Mouse (Mus musculus) ovary, postnatal 14 days (tissue): ENCODE results near the gene Timm22.

Experiments used
- DNase-seq: peaks from one replicate; pipeline ENCODE4 v3.0.0; 2022; ENCODE audit warnings: low spot score

Timm22 gene

DNA sequence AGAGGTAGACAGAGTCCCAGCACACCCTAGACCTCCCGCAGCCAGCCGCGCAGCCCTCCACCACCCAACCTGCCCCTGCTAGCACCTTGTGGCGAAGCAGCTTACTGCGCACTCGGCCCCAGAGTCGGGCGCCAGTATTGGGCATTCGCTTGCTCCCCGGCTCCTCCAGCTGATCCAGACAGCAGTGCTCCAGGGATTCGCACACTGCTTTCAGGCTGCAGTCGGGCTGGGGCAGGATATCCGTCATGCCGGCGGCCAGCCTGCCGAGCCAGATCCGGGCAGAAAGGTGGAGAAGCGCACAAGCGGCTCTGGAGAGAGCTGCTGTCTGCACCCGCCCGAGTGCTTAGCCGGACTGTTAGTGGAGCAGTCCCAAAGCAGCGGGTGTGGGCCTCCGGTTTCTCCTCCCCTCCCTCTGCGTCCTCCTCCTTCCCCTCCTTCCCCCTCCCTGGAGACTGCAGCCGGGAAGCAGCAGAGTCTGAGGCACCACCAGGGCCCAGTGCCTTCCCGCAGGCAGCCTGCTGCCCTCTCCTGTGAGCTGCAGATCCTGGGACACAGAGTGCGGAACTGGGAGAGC is 30.2 kb downstream of the Timm22 start:
- DNase-seq = peak; percentile 42

DNA sequence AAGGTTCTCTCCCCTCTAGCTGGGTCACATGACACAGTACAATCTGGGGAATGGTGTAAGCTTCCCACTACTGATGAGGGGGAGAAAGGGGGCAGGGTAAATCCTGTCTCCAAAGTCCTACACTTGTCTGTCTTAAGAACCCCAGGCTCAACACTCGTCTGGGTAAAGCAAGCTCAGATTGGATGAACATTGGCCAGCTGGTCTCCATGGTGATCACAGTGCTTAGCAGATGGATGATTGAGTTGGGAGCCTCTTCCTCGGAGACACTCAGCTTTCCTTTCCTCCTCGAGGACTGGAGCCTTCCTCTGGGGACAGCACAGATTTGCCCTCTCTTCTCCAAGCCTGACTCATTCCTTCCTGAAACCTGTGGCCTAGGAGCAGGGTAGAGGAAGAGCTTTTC is 32.9 kb downstream of the Timm22 start:
- no peak for DNase-seq

DNA sequence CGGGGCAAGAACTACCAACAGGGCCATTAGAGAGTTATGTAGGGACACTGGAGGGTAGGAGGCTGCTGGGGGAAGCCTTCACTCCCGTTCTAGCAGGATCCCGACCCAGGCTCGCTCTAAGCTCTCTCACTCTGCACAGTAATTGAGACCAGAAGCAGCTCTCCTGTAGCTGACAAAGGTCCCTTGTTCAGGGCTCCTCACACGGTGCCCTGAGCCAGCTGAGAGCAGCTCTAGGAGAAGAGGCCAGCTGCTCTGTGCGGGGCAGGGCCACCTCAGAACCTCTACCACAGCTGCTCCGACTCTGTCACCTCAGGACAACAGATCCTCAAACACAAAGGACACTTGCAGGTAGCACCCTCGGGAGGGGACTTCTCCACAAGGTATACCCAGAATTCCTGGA is 38.7 kb downstream of the Timm22 start:
- no peak for DNase-seq

DNA sequence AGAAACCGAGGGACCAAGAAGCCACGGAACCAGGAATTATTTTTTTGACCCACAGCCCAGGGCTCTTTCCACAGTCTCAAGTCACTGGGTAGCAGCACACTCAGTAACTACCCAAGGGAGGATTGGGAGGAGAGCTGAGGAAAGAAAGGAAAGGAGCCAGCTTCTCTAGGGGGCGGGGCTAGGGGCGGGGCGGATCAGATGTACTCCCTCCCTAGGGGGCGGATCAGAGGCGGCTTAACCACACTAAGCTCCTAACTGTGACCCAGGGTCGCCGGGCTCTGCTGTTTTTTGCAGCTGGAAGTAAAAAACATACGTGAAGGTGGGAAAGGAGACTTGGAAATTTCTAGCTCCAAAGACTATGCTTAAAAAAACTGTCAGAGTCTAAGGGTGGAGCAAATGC is 39.5 kb downstream of the Timm22 start:
- DNase-seq = no peak

DNA sequence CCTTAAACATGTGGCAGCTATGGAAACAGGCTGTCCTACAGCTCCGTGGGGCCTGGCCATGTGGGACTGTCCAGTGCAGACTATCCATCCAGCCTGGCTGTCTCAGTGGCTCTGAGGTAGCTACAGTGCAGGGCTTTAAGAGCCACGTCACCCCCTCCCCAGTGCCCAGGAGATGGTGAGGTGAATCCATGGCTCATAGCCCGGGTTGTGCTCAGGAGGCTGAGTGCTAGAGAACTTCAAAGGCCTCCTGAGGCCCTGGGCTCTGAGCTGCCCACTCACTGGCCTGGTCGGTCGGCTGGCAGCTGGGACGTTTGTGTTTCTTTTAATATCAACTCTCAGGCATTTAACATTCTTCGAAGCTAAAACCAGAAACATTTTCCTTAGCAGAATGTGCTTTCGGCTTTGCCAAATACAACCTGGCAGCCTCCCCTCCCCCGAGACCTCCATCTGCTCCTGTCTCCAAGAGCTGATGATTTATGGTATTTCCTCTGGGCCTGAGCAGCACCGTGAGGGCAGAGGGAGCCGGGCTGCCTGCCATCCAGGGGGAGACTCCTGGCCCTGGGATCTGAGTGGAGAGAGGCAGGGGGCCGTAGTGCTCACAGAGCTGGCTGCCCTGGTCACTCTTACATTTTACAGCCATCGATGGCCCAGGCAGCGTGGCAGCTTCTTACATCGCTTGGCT is 42.9 kb downstream of the Timm22 start:
- peak; percentile 55 for DNase-seq

DNA sequence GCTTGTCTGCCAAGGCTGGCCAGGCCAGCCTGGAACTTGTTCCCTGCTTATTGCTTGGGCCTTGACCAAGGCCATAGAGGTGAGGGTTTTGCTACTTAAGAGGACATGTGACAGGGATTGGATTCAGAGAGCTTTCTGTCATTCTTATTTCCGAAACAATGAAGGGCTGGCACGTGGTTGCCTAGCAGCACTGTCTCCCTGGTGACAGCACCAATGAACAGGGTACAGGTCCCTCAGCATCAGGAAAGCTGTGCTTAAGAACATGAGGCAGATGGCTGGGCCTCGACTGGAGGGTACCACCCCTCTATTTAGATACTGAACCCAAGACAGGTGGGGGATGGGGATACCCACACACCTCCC is 43.4 kb downstream of the Timm22 start:
- DNase-seq = no peak

DNA sequence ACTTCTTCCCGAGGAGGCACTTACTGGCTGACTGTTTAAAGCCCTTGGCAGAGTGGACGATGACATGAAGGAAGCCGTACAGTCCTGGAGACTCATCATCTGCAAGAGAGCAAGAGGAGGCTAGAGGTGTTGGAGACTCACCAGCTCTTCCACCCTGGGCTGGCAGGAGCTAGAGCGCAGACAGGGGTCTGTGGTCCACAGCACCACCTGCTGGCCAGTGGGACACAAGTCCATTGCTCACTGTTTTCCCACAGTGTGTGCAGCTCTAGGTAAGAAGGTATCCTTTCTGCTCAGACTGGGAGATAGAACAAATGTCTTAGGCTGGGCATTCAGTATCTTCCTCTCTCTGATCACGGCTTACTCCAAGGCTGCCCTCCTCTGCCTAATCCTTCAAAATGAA is 47.7 kb downstream of the Timm22 start:
- DNase-seq = peak; percentile 62

DNA sequence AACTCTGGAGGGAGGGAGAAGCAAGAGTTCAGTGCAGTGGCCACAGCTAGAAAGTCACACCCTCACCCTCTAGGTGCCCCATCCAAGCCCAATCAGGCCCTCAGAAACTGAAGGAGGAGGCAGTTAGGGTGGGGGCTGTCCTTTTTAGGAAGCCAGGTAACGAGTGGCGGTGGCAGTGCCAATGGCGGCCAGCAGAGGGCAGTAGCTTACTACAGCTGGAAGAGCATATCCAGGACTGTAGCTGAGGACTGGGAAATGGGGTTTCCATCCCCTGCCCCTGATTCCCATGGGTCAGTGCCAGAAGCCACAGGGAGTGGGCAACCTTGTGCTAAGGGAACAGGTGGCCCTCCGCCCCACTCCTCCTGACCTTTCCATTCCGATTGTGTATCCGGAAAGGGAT is 49.5 kb downstream of the Timm22 start:
- peak; percentile 93 for DNase-seq

DNA sequence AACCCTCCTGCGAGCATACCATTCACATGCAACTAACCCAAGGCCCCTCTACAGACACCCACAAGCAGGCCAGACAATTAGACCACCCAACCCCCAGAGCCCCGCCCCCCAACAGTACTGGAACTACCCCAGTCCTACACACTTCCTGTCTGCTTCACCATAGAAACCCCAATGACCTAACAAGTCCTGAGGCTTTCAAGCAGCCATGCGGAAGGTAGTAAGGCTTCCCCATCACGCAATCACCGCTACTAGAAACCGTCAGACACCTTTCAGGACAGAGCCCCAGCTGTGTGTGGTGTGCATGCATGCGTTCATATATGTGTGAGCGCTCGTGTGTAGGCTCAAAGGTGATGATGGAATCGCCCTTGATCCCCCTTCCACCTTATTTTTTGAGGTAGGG is 50.1 kb downstream of the Timm22 start:
- DNase-seq = no peak

DNA sequence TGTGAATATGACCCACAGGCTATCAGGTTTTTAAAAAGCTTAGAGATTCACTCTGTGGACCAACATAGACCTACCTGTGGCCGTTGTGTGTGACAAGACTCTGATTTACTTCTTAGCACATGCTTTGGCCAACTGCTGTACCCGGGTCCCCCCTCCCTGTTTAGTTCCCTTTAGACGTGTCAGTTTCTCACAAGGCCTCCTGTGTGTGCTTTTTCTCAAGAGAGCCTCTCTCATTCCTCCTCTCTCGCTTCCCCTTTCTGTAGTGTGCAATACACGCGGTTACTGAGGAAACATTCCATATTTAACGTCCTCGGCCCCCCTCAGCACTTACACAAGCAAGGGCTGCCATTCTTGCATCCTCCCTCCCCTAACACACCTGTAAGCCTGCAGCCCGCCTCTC is 52.0 kb downstream of the Timm22 start:
- no peak for DNase-seq

DNA sequence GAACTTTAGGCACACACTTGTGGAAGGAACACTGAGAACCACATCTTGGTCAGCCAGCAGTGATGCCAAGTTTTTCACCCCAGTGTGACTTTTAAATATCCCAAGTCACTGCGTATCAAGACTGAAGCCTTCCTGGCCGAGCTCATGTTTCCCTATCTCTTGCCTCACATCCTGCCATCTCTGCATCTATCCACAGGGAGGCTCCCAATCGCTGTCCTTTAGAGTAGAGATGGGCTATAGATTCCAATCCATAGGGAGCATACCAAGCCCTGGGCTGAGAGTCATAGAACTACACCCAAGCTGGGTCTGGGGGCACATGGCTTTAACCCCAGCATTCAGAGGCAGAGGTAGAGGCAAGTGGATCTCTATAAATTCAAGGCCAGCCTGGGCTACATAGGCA is 52.7 kb downstream of the Timm22 start:
- DNase-seq = no peak

DNA sequence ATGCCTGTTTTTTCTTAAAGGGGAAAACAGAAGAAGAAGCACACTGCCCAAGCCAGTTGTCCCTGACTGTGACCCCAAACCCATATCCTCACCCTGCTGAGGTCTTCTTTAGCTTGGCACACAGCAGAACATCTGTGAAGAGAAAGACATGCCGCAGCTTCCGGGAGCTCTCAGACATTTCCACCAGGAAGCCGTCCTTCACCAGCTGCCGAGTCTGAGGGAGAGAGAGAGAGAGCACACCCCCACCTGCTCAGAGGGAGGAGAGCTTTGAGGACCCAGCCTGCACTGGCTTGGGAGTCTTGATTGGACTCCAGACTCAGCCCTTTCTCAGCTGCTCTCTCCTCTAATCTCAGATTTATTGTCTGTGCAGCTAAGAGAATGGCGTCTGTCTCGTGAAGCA is 54.4 kb downstream of the Timm22 start:
- no peak for DNase-seq

DNA sequence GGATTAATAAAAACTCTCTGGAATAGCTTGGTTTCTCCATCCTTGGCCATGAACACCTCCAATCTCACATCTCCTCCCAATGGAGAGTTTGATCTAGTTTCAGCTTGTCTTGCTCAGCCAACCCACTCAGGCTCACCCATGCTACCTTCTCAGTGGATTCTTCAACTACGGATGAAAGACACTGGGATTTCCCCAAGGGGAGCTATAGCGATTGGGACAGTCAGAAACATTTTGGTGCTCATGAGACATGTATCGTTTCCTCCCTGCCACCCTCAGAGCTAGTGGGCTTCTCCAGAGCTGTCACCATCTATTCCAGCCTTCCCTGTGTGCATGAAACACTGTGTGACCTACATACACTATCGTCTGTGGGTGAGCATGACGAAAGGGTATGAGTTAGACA is 54.9 kb downstream of the Timm22 start:
- no peak for DNase-seq

DNA sequence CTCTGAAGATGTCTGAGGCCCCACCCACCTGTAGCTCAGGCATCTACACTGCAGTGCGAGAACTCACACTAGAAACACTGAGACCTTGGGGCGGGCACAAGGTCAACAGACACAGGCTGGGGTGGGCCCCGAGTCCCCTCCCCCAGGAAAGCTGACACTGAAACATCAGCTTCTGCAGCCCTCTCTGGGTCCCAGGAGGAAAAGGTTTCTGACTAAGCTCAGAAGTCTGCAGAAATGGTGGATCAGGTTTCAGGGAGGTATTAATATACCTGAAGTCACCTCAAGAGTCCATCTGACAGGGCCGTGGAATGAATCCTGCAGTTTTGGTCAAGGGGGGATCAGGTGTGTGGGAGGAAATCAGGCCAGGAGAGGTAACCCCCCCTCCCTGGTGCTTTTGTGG is 59.1 kb downstream of the Timm22 start:
- DNase-seq = no peak
